ENCODE assay signal across 22 mouse cellular contexts in the genomic region with DNA sequence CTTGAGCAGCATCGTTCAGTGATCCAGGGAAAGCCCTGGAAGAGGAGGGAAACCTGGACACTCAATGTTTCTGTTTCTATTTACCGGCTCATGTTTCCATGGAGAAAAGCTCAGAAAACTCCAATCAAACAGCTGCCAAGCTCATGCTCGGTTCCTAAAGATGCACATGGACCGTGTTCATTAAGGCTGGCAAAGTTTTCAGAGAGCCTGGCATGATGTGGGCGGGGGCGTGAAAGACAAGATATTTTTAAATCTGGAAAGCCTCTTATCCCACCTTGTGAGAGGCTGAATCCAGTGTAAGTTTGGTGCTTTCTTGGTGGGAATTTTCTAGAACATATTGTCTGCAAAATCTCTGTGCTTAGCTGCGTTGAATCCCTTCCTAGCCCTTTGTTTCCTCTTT.
DNase-seq lines count a peak whose midpoint lies in the region; ATAC-seq and TF ChIP-seq lines count a peak whose summit lies in the region.
"Had no signal": no experiment of that assay in that cellular context is flagged by ENCODE, and none has a peak within 500 bp of the region (broad histone marks: within the 10 kb centered on the region; RNA-seq: fewer than 3 reads in every experiment).

No protein-coding gene starts in this region.

- H3K36me3 ChIP-seq in hindbrain, embryonic 10.5 days, result no peaks in the 10 kb centered on the region
- H3K36me3 ChIP-seq in midbrain, postnatal 0 days (ENCODE audit: insufficient read depth, low read length), result no peaks in the 10 kb centered on the region
- H3K36me3 ChIP-seq: embryonic facial prominence, embryonic 15.5 days; heart, embryonic 15.5 days; limb, embryonic 13.5 days; liver, embryonic 13.5 days had no signal

- peak overlapping the region; percentile 78 for H3K27ac ChIP-seq in cortical plate, adult 2 months (ENCODE audit: insufficient read depth, low read length)
- H3K27ac ChIP-seq in hindbrain, embryonic 10.5 days, result no peak overlapping the region
- H3K27ac ChIP-seq in midbrain, postnatal 0 days (ENCODE audit: low read depth, low read length), result no peak overlapping the region
- H3K27ac ChIP-seq: embryonic facial prominence, embryonic 15.5 days; heart, embryonic 15.5 days; kidney, postnatal 0 days; layer of hippocampus, adult 2 months; limb, embryonic 13.5 days; liver, embryonic 13.5 days had no signal

- no peak for ATAC-seq in midbrain, postnatal 0 days (ENCODE audit: low FRiP score)

- H3K4me3 ChIP-seq in cortical plate, adult 2 months (ENCODE audit: insufficient read depth, low read length), result no peak overlapping the region
- no peak overlapping the region for H3K4me3 ChIP-seq in hindbrain, embryonic 10.5 days
- H3K4me3 ChIP-seq in midbrain, postnatal 0 days (ENCODE audit: low read depth, low read length), result no peak overlapping the region
- H3K4me3 ChIP-seq: embryonic facial prominence, embryonic 15.5 days; heart, embryonic 15.5 days; layer of hippocampus, adult 2 months; limb, embryonic 13.5 days; liver, embryonic 13.5 days had no signal

- peaks cover 10% of the 10 kb centered on the region for H3K4me1 ChIP-seq in cortical plate, adult 2 months (ENCODE audit: control insufficient read depth, insufficient read depth, low read length)
- peaks cover 8% of the 10 kb centered on the region; the same call in 1 of the 2 replicates for H3K4me1 ChIP-seq in hindbrain, embryonic 10.5 days (replicated peaks)
- H3K4me1 ChIP-seq in midbrain, postnatal 0 days (ENCODE audit: insufficient read depth, low read length), result no peaks in the 10 kb centered on the region
- H3K4me1 ChIP-seq: heart, embryonic 15.5 days; limb, embryonic 13.5 days; liver, embryonic 13.5 days had no signal

- TF ChIP-seq CTCF in cortical plate, adult 2 months (IDR thresholded peaks at IDR 0.05; ENCODE audit: extremely low read depth, insufficient read depth, low read length), result no peak
- no peak for TF ChIP-seq CTCF in midbrain, postnatal 0 days (IDR thresholded peaks at IDR 0.05)

- 87% methylated on average over 7 of the region's 7 CpGs for WGBS in hindbrain, embryonic 10.5 days
- 72% methylated on average over 7 of the region's 7 CpGs for WGBS in midbrain, postnatal 0 days

- DNase-seq in layer of hippocampus, adult 11-12 months (ENCODE audit: low spot score), result peak; percentile 51
- no peak for DNase-seq in layer of hippocampus, postnatal 36 days
- peak; percentile 77 to 92 for DNase-seq in left cerebral cortex, adult 9 months (ENCODE audit: low spot score in 2 of 2)
- peak; percentile 59 for DNase-seq in right cerebral cortex, postnatal 14 days
- no peak for DNase-seq in hindbrain, embryonic 10.5 days (ENCODE audit: low spot score)
- DNase-seq in natural killer cell, adult 2 months (ENCODE audit: low spot score in 2 of 2), result no peak
- DNase-seq in midbrain, postnatal 0 days (ENCODE audit: low spot score), result no peak
- DNase-seq: cerebellum, postnatal 10 days; embryo, embryonic 11 days; gastrocnemius, postnatal 36 days; kidney, adult 18-20 months; liver, embryonic 13.5 days; lung, embryonic 14.5 days; lung, postnatal 36 days; retina, postnatal 1 day had no signal

- no peak overlapping the region for H3K9ac ChIP-seq in midbrain, postnatal 0 days (replicated peaks; ENCODE audit: low read length, poor library complexity, severe bottlenecking)
- H3K9ac ChIP-seq: embryonic facial prominence, embryonic 15.5 days; heart, embryonic 15.5 days; limb, embryonic 13.5 days; liver, embryonic 13.5 days; lung, embryonic 14.5 days had no signal

- no peak for TF ChIP-seq POLR2A in cortical plate, adult 2 months (IDR thresholded peaks at IDR 0.05; ENCODE audit: extremely low read depth, insufficient read depth, low read length)

- H3K9me3 ChIP-seq in hindbrain, embryonic 10.5 days, result no peaks in the 10 kb centered on the region
- no peaks in the 10 kb centered on the region for H3K9me3 ChIP-seq in midbrain, postnatal 0 days (ENCODE audit: low read length)
- H3K9me3 ChIP-seq: embryonic facial prominence, embryonic 15.5 days; heart, embryonic 15.5 days; limb, embryonic 13.5 days; liver, embryonic 13.5 days had no signal

- H3K27me3 ChIP-seq in hindbrain, embryonic 10.5 days (ENCODE audit: insufficient read depth, poor library complexity, severe bottlenecking), result peaks cover 11% of the 10 kb centered on the region; the same call in 1 of the 2 replicates
- no peaks in the 10 kb centered on the region for H3K27me3 ChIP-seq in midbrain, postnatal 0 days (ENCODE audit: insufficient read depth, low read length)
- H3K27me3 ChIP-seq: CH12.LX; embryonic facial prominence, embryonic 15.5 days; limb, embryonic 13.5 days; liver, embryonic 13.5 days had no signal

- no peak overlapping the region for H3K4me2 ChIP-seq in midbrain, postnatal 0 days (ENCODE audit: low read depth, low read length, poor library complexity, severe bottlenecking)
- H3K4me2 ChIP-seq: embryonic facial prominence, embryonic 15.5 days; heart, embryonic 15.5 days; limb, embryonic 13.5 days; liver, embryonic 13.5 days; lung, embryonic 14.5 days had no signal

Comparison
In these comparisons a context has a peak if more than half of its experiments do, and no peak if none do; other contexts are left out.
1. DNase-seq: peak in layer of hippocampus, adult 11-12 months (single experiment), left cerebral cortex, adult 9 months (2 of 2) and right cerebral cortex, postnatal 14 days (single experiment); none in layer of hippocampus, postnatal 36 days (0 of 2), hindbrain, embryonic 10.5 days (single experiment), natural killer cell, adult 2 months (0 of 2) and midbrain, postnatal 0 days (single experiment).